Mouse (Mus musculus): Measurements from ENCODE around the gene Tmem267. TPM values are rescaled to one million over a fixed set of nuclear protein-coding genes. Genes with fewer than 3 reads are reported as not detected.

Tmem267 gene
- polyA plus RNA-seq, 1 experiment from 2014 or later: 7.5 TPM

DNA sequence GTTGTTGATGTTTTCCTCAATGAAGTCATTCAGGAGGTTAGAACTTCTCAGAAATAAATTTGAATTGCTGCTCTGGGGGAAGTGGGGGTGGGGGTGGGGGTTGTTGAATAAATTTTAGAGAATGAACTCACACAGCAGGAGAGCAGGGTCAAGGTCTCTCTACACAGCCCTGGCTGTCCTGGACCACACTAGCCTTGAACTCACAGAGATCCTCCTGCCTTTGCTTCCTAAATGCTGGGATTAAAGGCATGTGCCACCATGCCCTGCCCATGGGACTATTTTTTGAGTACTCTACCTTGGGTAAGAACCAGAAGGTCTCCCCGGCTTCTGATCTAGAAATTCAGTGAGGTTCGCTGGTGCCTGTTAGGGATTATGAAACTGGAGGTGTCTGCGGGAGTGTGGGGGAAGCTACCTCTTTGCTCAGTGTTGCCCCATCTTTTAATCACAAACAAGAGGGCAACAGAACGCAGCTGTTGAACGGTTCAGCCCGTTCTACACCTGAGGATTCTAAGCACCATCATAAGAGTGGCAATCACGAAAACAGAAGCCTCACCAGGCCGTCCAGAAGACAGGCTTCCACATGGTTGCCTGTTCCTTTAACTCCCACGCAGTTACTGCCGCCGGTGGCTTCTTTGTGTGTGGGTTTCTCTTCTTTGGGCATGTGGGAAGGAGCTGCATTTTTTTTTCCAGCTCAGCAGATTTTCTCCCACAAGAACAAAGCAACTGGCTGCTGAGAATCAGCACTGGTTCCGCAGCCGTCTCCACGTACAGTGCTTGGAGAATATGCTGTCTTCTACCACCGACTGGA lies 161.3 kb downstream of the Tmem267 start:
- ChIA-PET CTCF (interaction anchor here (1.5 to 6.2 kb wide), 6 partner anchors 10 to 40 kb away, joined by 4 to 209 read pairs (median 23); no protein-coding TSS in a partner anchor), POLR2A (interaction anchor here (1.1 kb wide), 1 partner anchor 39 kb away, joined by 4 read pairs; no protein-coding TSS in a partner anchor)
- H3K27me3 ChIP-seq: no peaks in the 10 kb centered on the region
- DNase-seq (ENCODE audit: low read depth, low spot score) (no peak), ATAC-seq (no peak)
- TF ChIP-seq CTCF (IDR thresholded peaks at IDR 0.05): no peak
- in situ Hi-C loops (cut with MboI; ENCODE audit: low pct_unique_long_range_greater_than_20kb): no loop called here

- TF ChIP-seq CTCF (IDR thresholded peaks at IDR 0.05): no peak
- DNase-seq (ENCODE audit: low read depth, low spot score): no peak
- no peak for ATAC-seq
- ChIA-PET CTCF (interaction anchor here (2.1 to 6.2 kb wide), 5 partner anchors 11 to 39 kb away, joined by 11 to 209 read pairs (median 26); no protein-coding TSS in a partner anchor), POLR2A (interaction anchor here (1.0 kb wide), 1 partner anchor 35 kb away, joined by 3 read pairs; no protein-coding TSS in a partner anchor)
- in situ Hi-C loops (cut with MboI; ENCODE audit: low pct_unique_long_range_greater_than_20kb): no loop called here
- no peaks in the 10 kb centered on the region for H3K27me3 ChIP-seq
These were observed 161.8 kb downstream of the Tmem267 start for GRCm38 (mm10) chr13:119649699-119650046.

DNA sequence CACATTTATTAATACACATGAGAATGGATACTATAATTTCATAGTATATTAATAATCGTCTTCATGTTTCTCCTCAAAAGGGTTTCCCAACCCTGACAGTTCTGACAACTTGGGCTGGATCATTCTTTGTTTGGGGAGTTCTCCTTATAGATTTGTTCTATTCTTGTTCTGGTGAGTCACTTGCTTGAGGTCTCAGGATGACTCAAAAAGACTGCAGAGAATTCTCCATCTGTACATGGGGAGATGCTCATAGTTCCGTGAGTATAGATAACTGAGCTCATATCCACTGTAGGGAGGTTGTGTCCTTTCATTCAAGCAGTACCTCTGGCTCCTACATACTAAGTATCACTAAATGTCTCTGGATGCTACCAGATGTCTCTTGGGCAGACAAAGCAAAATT lies 166.9 kb downstream of the Tmem267 start:
- in situ Hi-C loops (cut with MboI; ENCODE audit: low pct_unique_long_range_greater_than_20kb): no loop called here
- no peak for DNase-seq (ENCODE audit: low read depth, low spot score)
- POLR2A ChIA-PET: no interaction called here
- no peak for TF ChIP-seq CTCF (IDR thresholded peaks at IDR 0.05)
- ATAC-seq: no peak
- CTCF ChIA-PET: no interaction called here
- no peaks in the 10 kb centered on the region for H3K27me3 ChIP-seq

DNA sequence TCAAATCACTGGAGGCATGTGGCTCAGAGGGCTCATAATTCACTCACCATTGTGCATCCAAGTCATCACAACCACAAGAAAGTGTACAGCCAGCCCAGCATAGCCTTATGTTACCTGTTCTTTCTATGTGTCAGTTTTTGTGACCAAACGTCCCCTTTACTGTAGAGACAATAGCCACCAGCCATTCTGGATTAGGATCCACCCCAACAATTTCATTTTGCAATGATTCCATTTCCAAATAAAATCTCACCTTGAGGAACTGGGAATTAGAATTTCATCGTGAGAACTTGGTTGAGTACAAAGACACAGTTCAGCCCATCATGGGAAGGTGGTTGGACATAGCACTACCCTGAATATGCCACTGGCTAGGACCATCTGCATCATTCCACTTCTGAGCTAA lies 168.4 kb downstream of the Tmem267 start:
- no peaks in the 10 kb centered on the region for H3K27me3 ChIP-seq
- ChIA-PET POLR2A (no interaction called here), CTCF (interaction anchor here (1.4 to 1.6 kb wide), 4 partner anchors 21 to 33 kb away, joined by 3 to 15 read pairs (median 7); partner anchors contain the start of gene Hmgcs1)
- no peak for DNase-seq (ENCODE audit: low read depth, low spot score)
- in situ Hi-C loops (cut with MboI; ENCODE audit: low pct_unique_long_range_greater_than_20kb): no loop called here
- TF ChIP-seq CTCF (IDR thresholded peaks at IDR 0.05): no peak
- no peak for ATAC-seq

DNA sequence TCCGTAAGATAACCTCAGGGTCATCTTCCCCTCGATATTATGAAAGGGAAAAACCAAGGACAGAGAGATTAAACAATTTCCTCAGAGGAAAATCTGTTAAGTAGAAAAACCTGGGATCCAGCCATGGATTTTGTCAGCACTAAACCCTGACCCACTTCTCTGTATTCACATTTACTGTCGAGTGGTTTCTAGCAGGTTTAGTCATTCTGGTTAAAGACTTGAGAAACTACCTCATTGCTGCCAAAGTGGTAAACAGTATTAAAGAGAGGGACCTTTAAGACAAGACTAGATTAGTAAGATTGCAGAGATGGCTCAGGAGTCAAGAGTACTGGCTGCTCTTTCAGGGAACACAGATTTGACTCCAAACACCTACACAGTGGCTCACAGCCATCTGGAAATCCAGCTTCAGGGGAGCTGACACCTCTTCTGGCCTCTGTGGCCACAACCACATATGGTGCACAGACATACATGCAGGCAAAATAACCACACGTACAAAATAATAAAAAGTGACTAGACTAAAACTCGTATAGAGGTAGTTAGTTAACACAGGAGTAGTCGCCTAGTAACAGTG lies 169.1 kb downstream of the Tmem267 start:
- DNase-seq (ENCODE audit: low read depth, low spot score) (peak; percentile 75), ATAC-seq (peak; percentile 88)
- ChIA-PET CTCF (interaction anchor here (0.7 to 1.6 kb wide), 5 partner anchors 9 to 33 kb away, joined by 3 to 15 read pairs (median 5); partner anchors contain the start of gene Hmgcs1), POLR2A (no interaction called here)
- no peaks in the 10 kb centered on the region for H3K27me3 ChIP-seq
- in situ Hi-C loops (cut with MboI; ENCODE audit: low pct_unique_long_range_greater_than_20kb): no loop called here
- peak; percentile 18 for TF ChIP-seq CTCF (IDR thresholded peaks at IDR 0.05)

Other genes with a start within 250 kb of the Tmem267 start
- gene Paip1, start 59.4 kb upstream of the Tmem267 start, polyA plus RNA-seq (2021): 120 TPM
- 32.6 TPM for gene 4833420G17Rik, start 25.3 kb upstream of the Tmem267 start, polyA plus RNA-seq (2021)
- 1.5 TPM for gene 3110070M22Rik, start 344 bp downstream of the Tmem267 start, polyA plus RNA-seq (2021)
- 0.03 TPM for gene Ccl28, start 135.8 kb downstream of the Tmem267 start, polyA plus RNA-seq (2021)
- 64.9 TPM for gene Hmgcs1, start 202.3 kb downstream of the Tmem267 start, polyA plus RNA-seq (2021)